Mouse (Mus musculus): ENCODE data around the gene Ankfn1. TPM values are rescaled to one million over a fixed set of nuclear protein-coding genes. Genes with fewer than 3 reads are reported as not detected.

Ankfn1 gene
- polyA plus RNA-seq, 1 experiment, result 2.5 TPM

DNA sequence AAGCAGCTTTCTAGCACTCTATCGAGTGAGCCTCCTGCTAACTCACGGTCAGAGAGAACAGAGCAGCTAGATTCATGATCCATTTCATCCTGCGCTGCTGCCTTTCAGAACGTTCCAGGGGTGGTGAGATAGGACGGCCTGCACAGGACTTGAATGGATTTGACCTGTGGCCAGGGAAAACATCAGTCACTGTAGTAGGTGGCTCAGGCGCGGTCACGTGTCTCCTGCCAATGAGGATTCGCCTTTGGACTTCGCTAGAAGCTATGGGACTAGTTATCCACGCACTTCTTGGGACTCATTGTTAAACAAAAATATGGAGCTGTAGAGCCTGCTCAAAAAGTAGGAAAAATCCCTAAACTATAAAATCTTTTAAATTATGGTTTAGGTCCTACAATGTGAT lies 226.0 kb downstream of the Ankfn1 start:
- 72% methylated on average over 11 of the region's 11 CpGs for WGBS
- no peaks in the 10 kb centered on the region for H3K4me1 ChIP-seq (ENCODE audit: control insufficient read depth, insufficient read depth, low read length)
- no peak for TF ChIP-seq CTCF (IDR thresholded peaks at IDR 0.05; ENCODE audit: insufficient read depth, low read length)
- TF ChIP-seq POLR2A (IDR thresholded peaks at IDR 0.05; ENCODE audit: borderline replicate concordance, extremely low read depth, low read depth, low read length), result no peak
- DNase-seq, result no peak
- H3K4me3 ChIP-seq (replicated peaks; ENCODE audit: extremely low read depth, low read depth, low read length), result no peak overlapping the region

DNA sequence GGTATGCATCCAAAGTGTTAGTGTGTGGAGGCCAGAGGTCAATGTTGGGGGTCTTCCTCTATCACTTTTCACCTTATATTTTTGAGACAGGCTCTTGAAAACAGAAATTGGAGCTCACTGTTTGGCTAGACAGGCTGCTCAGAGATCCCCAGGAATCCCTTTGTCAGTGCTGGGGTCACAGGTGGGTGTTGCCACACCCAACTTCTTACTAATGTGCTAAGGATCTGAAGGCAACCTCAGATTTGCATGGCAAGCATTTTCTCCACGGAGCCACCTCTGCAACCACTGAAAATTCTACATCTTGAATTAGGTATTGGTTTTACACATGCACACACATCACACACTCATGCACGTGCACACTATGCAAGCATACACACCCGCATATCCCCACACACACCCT lies 226.5 kb downstream of the Ankfn1 start:
- H3K4me1 ChIP-seq (ENCODE audit: control insufficient read depth, insufficient read depth, low read length), result no peaks in the 10 kb centered on the region
- 72% methylated on average over 3 of the region's 3 CpGs for WGBS
- H3K4me3 ChIP-seq (replicated peaks; ENCODE audit: extremely low read depth, low read depth, low read length), result no peak overlapping the region
- TF ChIP-seq POLR2A (IDR thresholded peaks at IDR 0.05; ENCODE audit: borderline replicate concordance, extremely low read depth, low read depth, low read length) (no peak), CTCF (IDR thresholded peaks at IDR 0.05; ENCODE audit: insufficient read depth, low read length) (no peak)
- no peak for DNase-seq

DNA sequence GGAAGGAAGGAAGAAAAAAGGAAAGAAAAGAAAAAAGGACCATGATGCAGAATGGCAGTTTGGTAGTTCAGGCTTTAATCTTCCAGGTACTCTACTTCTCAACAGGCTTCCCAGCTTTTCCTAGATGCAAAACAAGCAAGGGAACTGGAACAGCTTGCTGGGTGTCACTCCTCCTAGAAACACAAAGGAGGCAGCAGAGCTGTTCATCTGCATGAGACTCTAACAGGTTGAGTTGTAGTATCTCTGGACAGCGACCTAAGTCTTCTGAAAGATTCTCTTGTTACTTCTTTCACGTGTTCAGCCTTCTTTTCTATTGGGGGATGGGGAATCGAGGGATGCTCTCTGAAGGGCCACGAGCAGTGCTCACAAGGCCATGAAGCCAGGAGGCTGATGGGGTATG lies 228.7 kb downstream of the Ankfn1 start:
- H3K4me3 ChIP-seq (replicated peaks; ENCODE audit: extremely low read depth, low read depth, low read length), result no peak overlapping the region
- 53% methylated on average over 4 of the region's 4 CpGs for WGBS
- no peak for TF ChIP-seq CTCF (IDR thresholded peaks at IDR 0.05; ENCODE audit: insufficient read depth, low read length)
- TF ChIP-seq POLR2A (IDR thresholded peaks at IDR 0.05; ENCODE audit: borderline replicate concordance, extremely low read depth, low read depth, low read length), result no peak
- no peak for DNase-seq
- H3K4me1 ChIP-seq (ENCODE audit: control insufficient read depth, insufficient read depth, low read length), result no peaks in the 10 kb centered on the region

DNA sequence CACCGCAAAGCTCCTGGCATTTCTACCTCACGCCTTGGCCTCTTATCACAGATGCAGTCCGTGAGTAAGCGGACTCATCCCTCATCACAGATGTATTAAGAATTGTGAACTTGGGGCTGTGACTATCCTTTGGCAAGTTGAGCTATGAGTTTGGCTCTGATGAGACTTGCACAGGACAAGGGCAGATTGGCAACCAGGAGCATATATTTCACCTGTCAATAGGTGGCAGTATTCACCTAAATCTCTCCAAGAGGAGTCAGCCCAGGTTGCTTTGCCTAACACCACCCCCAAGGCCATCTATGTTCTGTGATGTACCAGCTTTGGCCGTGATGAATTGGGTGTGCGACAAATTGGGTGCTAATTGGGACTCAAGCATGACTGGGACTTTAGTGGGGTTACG lies 231.3 kb downstream of the Ankfn1 start:
- no peaks in the 10 kb centered on the region for H3K4me1 ChIP-seq (ENCODE audit: control insufficient read depth, insufficient read depth, low read length)
- TF ChIP-seq POLR2A (IDR thresholded peaks at IDR 0.05; ENCODE audit: borderline replicate concordance, extremely low read depth, low read depth, low read length) (no peak), CTCF (IDR thresholded peaks at IDR 0.05; ENCODE audit: insufficient read depth, low read length) (peak; percentile 33; the same call in 1 of the 2 replicates)
- H3K4me3 ChIP-seq (replicated peaks; ENCODE audit: extremely low read depth, low read depth, low read length), result no peak overlapping the region
- DNase-seq, result peak; percentile 4
- WGBS, result 39% methylated on average over 7 of the region's 7 CpGs

DNA sequence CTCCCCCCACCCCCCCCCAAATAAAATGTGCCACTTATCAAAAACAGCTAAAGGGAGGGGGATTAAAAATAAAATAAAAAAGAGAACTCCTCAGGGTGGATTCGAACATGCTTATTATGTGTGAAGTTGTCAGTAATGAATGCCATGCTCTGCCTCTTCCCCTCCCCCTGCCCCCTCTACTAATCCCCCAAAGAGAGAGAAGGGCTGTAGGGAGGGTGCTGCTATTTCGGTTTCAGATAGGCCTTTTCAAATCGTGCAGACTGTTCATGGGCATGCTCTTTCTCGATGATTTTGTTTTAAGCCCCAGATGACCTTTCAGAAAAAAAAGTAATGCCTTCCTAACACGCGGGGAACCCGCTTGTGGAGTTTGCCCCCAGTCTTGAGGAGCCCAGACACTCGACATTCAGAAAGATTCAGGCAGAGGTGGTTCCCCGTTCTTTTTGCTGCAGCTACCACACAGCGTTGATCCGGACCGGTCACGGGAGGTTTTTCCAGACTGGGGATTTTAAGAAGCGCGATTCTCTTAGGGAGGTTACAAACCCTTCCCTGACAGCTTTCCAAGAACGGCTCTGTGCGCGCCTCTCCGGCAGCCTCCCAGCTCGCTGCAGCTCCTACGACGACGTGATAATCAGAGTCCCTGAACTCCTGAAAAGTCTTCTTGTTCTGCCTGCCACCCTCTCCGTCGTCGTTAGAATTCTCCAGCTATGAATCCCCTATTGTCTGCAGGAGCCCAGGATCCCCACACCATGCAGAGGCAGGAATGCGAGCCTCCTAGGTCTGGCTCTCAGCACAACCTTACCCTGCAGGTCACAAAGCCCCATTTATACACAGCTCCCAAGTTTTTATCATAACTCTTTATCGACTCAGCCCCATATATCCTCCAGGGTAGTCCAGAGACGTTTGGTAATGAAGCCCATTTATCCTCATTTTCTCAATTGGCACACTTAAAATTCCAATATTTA lies 232.3 kb downstream of the Ankfn1 start:
- TF ChIP-seq POLR2A (IDR thresholded peaks at IDR 0.05; ENCODE audit: borderline replicate concordance, extremely low read depth, low read depth, low read length) (no peak), CTCF (IDR thresholded peaks at IDR 0.05; ENCODE audit: insufficient read depth, low read length) (no peak)
- Histone ChIP-seq H3K4me1 (ENCODE audit: control insufficient read depth, insufficient read depth, low read length) (no peaks in the 10 kb centered on the region), H3K4me3 (replicated peaks; ENCODE audit: extremely low read depth, low read depth, low read length) (no peak overlapping the region)
- no peak for DNase-seq
- 9% methylated on average over 29 of the region's 29 CpGs for WGBS

DNA sequence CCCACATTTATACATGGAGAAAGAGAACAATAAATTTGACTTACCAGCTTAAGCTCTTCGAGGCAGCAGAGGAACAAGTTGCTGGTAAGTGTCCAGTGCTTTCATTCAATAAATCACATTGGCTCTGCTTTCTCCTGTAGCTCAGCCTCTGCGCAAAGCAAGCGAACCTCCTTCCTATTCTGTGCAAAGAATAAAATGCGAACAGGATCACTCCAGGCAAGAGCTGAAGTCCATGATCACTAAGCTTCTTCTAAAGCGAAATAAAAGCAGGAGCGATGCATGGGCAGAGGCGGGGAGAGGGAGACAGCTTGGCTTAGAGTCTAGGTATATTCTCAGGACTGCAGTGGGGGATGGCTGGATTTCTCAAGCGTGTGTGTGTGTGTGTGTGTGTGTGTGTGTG lies 239.1 kb downstream of the Ankfn1 start:
- no peaks in the 10 kb centered on the region for H3K4me1 ChIP-seq (ENCODE audit: control insufficient read depth, insufficient read depth, low read length)
- no peak overlapping the region for H3K4me3 ChIP-seq (replicated peaks; ENCODE audit: extremely low read depth, low read depth, low read length)
- WGBS, result 57% methylated on average over 8 of the region's 8 CpGs
- DNase-seq, result no peak
- TF ChIP-seq POLR2A (IDR thresholded peaks at IDR 0.05; ENCODE audit: borderline replicate concordance, extremely low read depth, low read depth, low read length) (no peak), CTCF (IDR thresholded peaks at IDR 0.05; ENCODE audit: insufficient read depth, low read length) (no peak)

DNA sequence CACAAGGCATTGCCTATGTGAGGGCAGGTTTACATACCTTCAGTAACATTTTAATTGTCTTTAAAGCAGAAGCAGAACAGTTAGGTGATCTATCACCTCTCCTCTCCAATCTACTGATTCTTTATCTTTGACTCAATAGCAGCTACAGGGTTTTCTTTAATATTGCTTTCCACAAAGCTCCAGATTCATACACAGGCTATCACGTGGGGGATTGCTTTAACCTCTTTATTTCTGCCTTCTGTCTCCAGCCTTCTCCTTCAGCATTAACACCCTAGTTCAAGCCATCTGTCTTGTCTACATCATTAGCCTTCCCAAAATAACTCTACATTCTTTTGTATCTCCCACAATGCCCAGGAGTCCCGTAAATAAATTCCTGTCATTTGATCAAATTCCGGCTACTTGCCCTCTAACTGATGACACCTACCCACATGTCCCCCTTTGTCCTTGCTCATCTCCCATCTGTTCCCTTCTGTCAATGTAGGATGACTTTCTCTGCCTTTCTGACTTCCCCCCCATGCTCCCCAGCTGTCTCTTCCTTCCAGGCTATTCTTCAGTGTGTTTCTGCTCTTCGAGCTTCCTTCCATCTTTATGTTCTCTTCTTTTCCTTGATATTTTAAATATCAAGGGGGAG lies 249.5 kb downstream of the Ankfn1 start:
- Histone ChIP-seq H3K4me3 (replicated peaks; ENCODE audit: extremely low read depth, low read depth, low read length) (no peak overlapping the region), H3K4me1 (ENCODE audit: control insufficient read depth, insufficient read depth, low read length) (no peaks in the 10 kb centered on the region)
- no peak for TF ChIP-seq POLR2A (IDR thresholded peaks at IDR 0.05; ENCODE audit: borderline replicate concordance, extremely low read depth, low read depth, low read length)
- TF ChIP-seq CTCF (IDR thresholded peaks at IDR 0.05; ENCODE audit: insufficient read depth, low read length), result no peak
- DNase-seq, result no peak
- 75% methylated on average over 4 of the region's 4 CpGs for WGBS

DNA sequence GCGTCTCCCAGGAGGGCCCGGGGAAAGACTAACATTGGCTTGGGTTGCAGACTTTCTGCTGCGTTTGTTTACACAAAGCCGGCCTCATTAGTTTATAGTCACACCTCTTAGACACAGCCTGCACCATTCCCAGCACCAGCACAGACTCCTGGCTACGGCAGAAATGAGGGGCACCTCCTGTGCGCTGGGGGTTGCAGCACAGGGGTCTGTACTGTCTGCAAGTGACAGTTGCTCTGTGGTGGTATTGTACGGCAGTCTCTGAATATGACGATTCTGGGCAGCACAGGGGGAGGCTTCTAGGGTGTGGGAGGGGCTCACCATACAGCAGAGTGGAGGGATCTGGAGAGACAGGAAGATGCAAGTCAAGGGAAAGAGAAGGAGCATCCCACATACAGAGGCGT lies 262.0 kb downstream of the Ankfn1 start:
- no peak for DNase-seq
- Histone ChIP-seq H3K4me3 (replicated peaks; ENCODE audit: extremely low read depth, low read depth, low read length) (no peak overlapping the region), H3K4me1 (ENCODE audit: control insufficient read depth, insufficient read depth, low read length) (no peaks in the 10 kb centered on the region)
- 8% methylated on average over 9 of the region's 9 CpGs for WGBS
- TF ChIP-seq POLR2A (IDR thresholded peaks at IDR 0.05; ENCODE audit: borderline replicate concordance, extremely low read depth, low read depth, low read length) (no peak), CTCF (IDR thresholded peaks at IDR 0.05; ENCODE audit: insufficient read depth, low read length) (no peak)

DNA sequence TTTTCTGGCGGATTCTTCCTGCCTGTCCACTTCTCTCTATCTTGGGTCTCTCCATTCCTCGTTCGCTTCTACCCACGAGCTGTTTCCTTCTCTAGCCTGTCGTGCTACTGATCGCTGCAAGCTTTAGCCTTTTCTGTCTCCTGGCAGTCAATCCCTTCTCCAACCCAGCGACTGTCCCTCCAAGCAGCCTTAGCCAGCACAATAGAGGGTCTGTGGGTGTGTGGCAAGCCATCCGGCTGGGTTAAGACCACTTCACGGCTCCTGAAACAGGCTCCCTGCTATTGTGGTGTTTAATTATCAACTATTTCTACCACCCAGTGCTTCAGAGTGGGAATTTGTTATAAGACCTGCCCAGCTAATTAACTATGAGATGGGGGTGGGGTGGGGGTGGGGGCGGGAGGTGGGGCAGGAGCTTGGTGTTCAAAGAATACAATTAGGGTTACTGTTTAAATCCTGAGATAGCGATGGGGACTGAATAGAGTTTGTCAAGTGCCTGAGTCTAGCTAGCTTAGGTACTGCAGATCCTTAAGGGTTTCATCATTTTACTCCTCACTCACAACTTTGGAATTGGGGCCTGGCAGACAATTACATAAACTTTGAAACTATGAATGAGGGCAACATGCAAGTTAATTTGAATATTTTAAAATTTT lies 268.7 kb downstream of the Ankfn1 start:
- TF ChIP-seq CTCF (IDR thresholded peaks at IDR 0.05; ENCODE audit: insufficient read depth, low read length) (no peak), POLR2A (IDR thresholded peaks at IDR 0.05; ENCODE audit: borderline replicate concordance, extremely low read depth, low read depth, low read length) (no peak)
- no peak for DNase-seq
- 29% methylated on average over 11 of the region's 11 CpGs for WGBS
- Histone ChIP-seq H3K4me1 (ENCODE audit: control insufficient read depth, insufficient read depth, low read length) (no peaks in the 10 kb centered on the region), H3K4me3 (replicated peaks; ENCODE audit: extremely low read depth, low read depth, low read length) (no peak overlapping the region)
